Mouse (Mus musculus) forebrain, postnatal 0 days (tissue): ENCODE measurements around the gene Emid1. TPM values are rescaled to one million over a fixed set of nuclear protein-coding genes. Genes with fewer than 3 reads are reported as not detected.

Experiments used
- ATAC-seq: fragments of 200-750 bp; cut with Nextera tagmentation; 2 replicates; pipeline ENCODE4 v1.8.0; 2017; ENCODE audit warnings: mild to moderate bottlenecking, moderate library complexity
- DNase-seq: peaks from one replicate; pipeline ENCODE4 v3.0.0-alpha.2; 2015
- H3K27ac ChIP-seq: fragments of 300-500 bp; sonication (generic); 2 replicates; pipeline ENCODE4 v1.5.1; 2014; ENCODE audit warnings: low read depth, mild to moderate bottlenecking, antibody characterized with exemption, low read length, moderate library complexity, mixed read lengths
- H3K27me3 ChIP-seq: fragments of 300-500 bp; sonication (generic); 2 replicates; pipeline ENCODE4 v1.6.1; 2014; ENCODE audit warnings: mild to moderate bottlenecking, low read length, mixed read lengths; ENCODE audit not compliant: insufficient read depth
- H3K36me3 ChIP-seq: fragments of 300-500 bp; sonication (generic); 2 replicates; pipeline ENCODE4 v1.6.1; 2014; ENCODE audit warnings: mild to moderate bottlenecking, moderate library complexity; ENCODE audit not compliant: insufficient read depth
- H3K4me1 ChIP-seq: fragments of 300-500 bp; sonication (generic); 2 replicates; pipeline ENCODE4 v1.6.1; 2014; ENCODE audit warnings: antibody characterized with exemption; ENCODE audit not compliant: insufficient read depth
- H3K4me2 ChIP-seq: fragments of 300-500 bp; sonication (generic); 2 replicates; pipeline ENCODE4 v1.6.1; 2014; ENCODE audit warnings: low read depth, mild to moderate bottlenecking, moderate library complexity
- H3K4me3 ChIP-seq: fragments of 300-500 bp; sonication (generic); 2 replicates; pipeline ENCODE4 v1.5.1; 2014; ENCODE audit warnings: low read depth, low read length, mixed read lengths
- H3K9ac ChIP-seq: fragments of 300-500 bp; sonication (generic); 2 replicates; pipeline ENCODE4 v1.6.1; 2014; ENCODE audit warnings: mild to moderate bottlenecking
- H3K9me3 ChIP-seq: fragments of 300-500 bp; sonication (generic); 2 replicates; pipeline ENCODE4 v1.6.1; 2016; ENCODE audit warnings: low read length
- CTCF ChIP-seq: sonication (generic); IDR thresholded peaks from 2 replicates; pipeline ENCODE4 v1.5.1; 2016; ENCODE audit warnings: antibody characterized with exemption, control low read depth, low read depth
- WGBS: fragments of 180-500 bp; shearing (Covaris S2); extraction: QIAGEN DNeasy Blood & Tissue Kit; methylation state at CpG from one replicate; pipeline ENCODE4 v1.1.7; 2014; 5-methylcytosine and 5-hydroxymethylcytosine counted together
- polyA plus RNA-seq: library from polyadenylated mRNA; unstranded; fragments of >200 nt; fragmentation: Nextera tagmentation; extraction: Ambion mirVana; gene quantifications from 2 replicates; pipeline ENCODE4 v1.2.1, GENCODE M21; 2015
- total RNA-seq: library from RNA; depleted of rRNA; stranded (reverse); fragments of >200 nt; gene quantifications from 2 replicates; pipeline ENCODE4 v1.2.3, GENCODE M21; 2014

The Emid1 gene
- total and polyA plus RNA-seq, 2 experiments from 2014 or later: 22.8 to 28.5 TPM

GRCm38 (mm10) chr11:5100283-5100682, 51.8 kb downstream of the Emid1 start:
- peak; percentile 28 for TF ChIP-seq CTCF
- Histone ChIP-seq H3K27ac (peak overlapping the region; percentile 98), H3K4me3 (peak overlapping the region; percentile 93), H3K4me2 (peak overlapping the region; percentile 71), H3K36me3 (no peaks in the 10 kb centered on the region), H3K9me3 (no peaks in the 10 kb centered on the region), H3K4me1 (peaks cover 16% of the 10 kb centered on the region; the same call in 1 of the 2 replicates), H3K27me3 (no peaks in the 10 kb centered on the region), H3K9ac (peak overlapping the region; percentile 91)
- DNase-seq (no peak), ATAC-seq (no peak)
- 2% methylated on average over 7 of the region's 7 CpGs for WGBS

DNA sequence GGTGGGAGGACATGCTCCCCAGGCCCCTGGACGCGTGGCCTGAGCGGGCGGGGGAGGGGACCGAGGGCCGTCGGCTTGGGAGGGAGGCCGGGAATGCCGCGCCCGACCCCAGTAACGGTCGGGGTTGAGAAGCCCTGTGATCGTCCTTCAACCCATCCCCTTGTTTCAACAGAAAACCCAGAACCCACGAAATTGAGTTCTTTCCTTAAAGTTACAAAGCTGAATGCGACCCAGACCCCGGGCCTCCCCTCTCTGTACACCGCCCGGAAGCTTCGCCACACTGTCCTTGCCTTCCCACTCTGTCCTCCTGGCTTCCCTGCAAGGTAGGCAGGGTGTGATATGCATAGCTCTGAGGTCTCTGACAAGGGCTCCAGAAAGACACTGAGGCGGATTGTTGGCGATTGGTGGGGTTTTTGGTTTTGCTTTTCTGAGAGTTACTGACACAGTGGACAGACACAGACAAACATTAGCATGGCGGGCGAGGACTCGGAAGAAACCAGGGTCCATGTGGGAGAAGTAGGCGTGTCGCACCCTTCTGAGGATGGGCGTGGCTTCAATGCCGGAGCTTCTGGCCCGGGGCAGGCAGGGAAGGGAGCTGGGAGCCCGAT, 52.4 kb downstream of the Emid1 start:
- H3K4me1 ChIP-seq: peaks cover 16% of the 10 kb centered on the region; the same call in 1 of the 2 replicates
- TF ChIP-seq CTCF: no peak
- H3K9me3 ChIP-seq: no peaks in the 10 kb centered on the region
- under 1% methylated on average over 31 of the region's 31 CpGs for WGBS
- H3K27ac ChIP-seq: peak overlapping the region; percentile 98
- H3K9ac ChIP-seq: peak overlapping the region; percentile 91
- peak overlapping the region; percentile 71 for H3K4me2 ChIP-seq
- DNase-seq: peak; percentile 82
- H3K36me3 ChIP-seq: no peaks in the 10 kb centered on the region
- no peaks in the 10 kb centered on the region for H3K27me3 ChIP-seq
- peak overlapping the region; percentile 93 for H3K4me3 ChIP-seq
- peak; percentile 59 for ATAC-seq

DNA sequence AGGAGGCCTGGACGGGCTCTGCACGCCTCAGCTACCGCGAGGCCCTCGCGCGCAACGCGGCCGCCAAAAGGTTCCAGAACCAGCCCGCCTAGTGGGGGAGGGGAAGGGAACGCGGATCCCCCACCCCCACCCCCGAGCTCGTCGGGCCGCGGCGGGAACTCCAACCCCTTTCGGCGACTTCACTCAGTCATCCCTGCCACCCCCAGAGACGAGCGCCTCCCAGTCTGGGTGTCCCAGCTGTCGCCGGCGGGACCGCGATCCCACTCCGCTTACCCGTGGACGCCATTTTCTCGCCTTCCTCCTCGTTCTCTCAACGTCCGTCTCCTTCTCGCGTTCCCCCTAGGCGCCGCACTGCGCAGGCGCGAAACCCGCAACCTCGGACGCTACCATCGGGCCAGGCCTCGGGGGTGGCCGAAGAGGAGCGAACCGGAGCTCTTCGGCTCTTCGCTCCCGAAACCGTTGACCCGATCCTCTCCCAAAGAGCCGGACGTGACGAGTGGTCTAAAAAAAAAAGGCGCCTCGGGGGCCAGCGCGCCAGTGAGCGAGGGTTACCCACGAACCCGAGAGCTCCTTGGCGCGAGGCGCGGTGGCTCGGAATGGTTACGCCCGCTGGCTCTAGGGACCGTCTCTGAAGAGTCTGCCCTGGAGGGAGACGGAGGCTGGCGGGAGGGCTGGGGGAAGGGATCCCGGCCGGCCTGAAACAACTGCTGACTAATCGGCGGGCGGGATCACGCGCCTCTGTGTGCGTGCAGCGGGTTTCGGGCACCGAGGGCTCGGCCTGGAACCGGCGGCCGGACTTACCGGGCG, 53.1 kb downstream of the Emid1 start, which contains the start of the genes Rhbdd3 and Ewsr1:
Rhbdd3 (plus strand) TSS at position 191 of the 807 bp plus-strand sequence.
Ewsr1 (minus strand) TSS at position 531 of the 807 bp plus-strand sequence.
- WGBS: 2% methylated on average over 90 of the region's 92 CpGs
- peak; percentile 99 for DNase-seq

GRCm38 (mm10) chr11:5098035-5098735, 53.9 kb downstream of the Emid1 start:
- no peak for ATAC-seq
- 2% methylated on average over 44 of the region's 44 CpGs for WGBS

More for the DNA sequence above, 53.1 kb downstream of the Emid1 start, which contains the start of the genes Rhbdd3 and Ewsr1:
- H3K36me3 ChIP-seq: no peaks in the 10 kb centered on the region
- no peak for TF ChIP-seq CTCF
- H3K4me3 ChIP-seq: peak within 1 kb of the TSS; percentile 93
- H3K4me1 ChIP-seq: peaks cover 16% of the 10 kb centered on the region; the same call in 1 of the 2 replicates
- H3K27me3 ChIP-seq: no peaks in the 10 kb centered on the region
- no peaks in the 10 kb centered on the region for H3K9me3 ChIP-seq
- H3K9ac ChIP-seq: peak within 1 kb of the TSS; percentile 91
- peak within 1 kb of the TSS; percentile 98 for H3K27ac ChIP-seq
- peak within 1 kb of the TSS; percentile 75 for H3K4me2 ChIP-seq
- peak; percentile 93 for ATAC-seq

GRCm38 (mm10) chr11:5096480-5097020, 55.5 kb downstream of the Emid1 start:
- Histone ChIP-seq H3K27me3 (no peaks in the 10 kb centered on the region), H3K36me3 (peaks cover 8% of the 10 kb centered on the region), H3K9ac (no peak overlapping the region), H3K4me3 (peak overlapping the region; percentile 93), H3K4me2 (peak overlapping the region; percentile 75), H3K9me3 (no peaks in the 10 kb centered on the region), H3K27ac (no peak overlapping the region), H3K4me1 (peaks cover 16% of the 10 kb centered on the region; the same call in 1 of the 2 replicates)
- 54% methylated on average over 8 of the region's 8 CpGs for WGBS
- DNase-seq (no peak), ATAC-seq (no peak)
- no peak for TF ChIP-seq CTCF

More at GRCm38 (mm10) chr11:5098035-5098735, 53.9 kb downstream of the Emid1 start:
- Histone ChIP-seq H3K9me3 (no peaks in the 10 kb centered on the region), H3K36me3 (no peaks in the 10 kb centered on the region), H3K27me3 (no peaks in the 10 kb centered on the region), H3K4me2 (peak overlapping the region; percentile 75), H3K4me1 (peaks cover 16% of the 10 kb centered on the region; the same call in 1 of the 2 replicates), H3K9ac (peak overlapping the region; percentile 91), H3K27ac (peak overlapping the region; percentile 98), H3K4me3 (peak overlapping the region; percentile 93)
- no peak for TF ChIP-seq CTCF
- peak; percentile 34 for DNase-seq

- Histone ChIP-seq H3K36me3 (peaks cover 14% of the 10 kb centered on the region), H3K9me3 (no peaks in the 10 kb centered on the region), H3K4me2 (no peak overlapping the region), H3K4me3 (no peak overlapping the region), H3K27ac (no peak overlapping the region), H3K9ac (no peak overlapping the region), H3K4me1 (peaks cover 14% of the 10 kb centered on the region; the same call in 1 of the 2 replicates), H3K27me3 (no peaks in the 10 kb centered on the region)
- TF ChIP-seq CTCF: no peak
- DNase-seq (no peak), ATAC-seq (no peak)
- WGBS: 66% methylated on average over 5 of the region's 5 CpGs
Observed at GRCm38 (mm10) chr11:5095877-5096276, 56.2 kb downstream of the Emid1 start.
